Mouse (Mus musculus) midbrain, embryonic 15.5 days (tissue): ENCODE measurements at regions not wholly inside any gene's neighbourhood (a gene's known extent, or its start where the extent isn't known, plus 50 kb on each side); places are given as distances from the start of the nearest gene placed in this dataset.

Source experiments
- ATAC-seq: fragments of 200-750 bp; cut with Nextera tagmentation; replicated peaks from 2 replicates; pipeline ENCODE4 v1.8.0; 2017; ENCODE audit warnings: moderate TSS enrichment
- H3K27ac ChIP-seq: fragments of 300-500 bp; sonication (generic); 2 replicates; pipeline ENCODE4 v1.5.1; 2015; ENCODE audit warnings: mild to moderate bottlenecking, inconsistent platforms
- H3K27me3 ChIP-seq: fragments of 300-500 bp; sonication (generic); replicated peaks from 2 replicates; pipeline ENCODE4 v1.6.1; 2015; ENCODE audit warnings: inconsistent platforms
- H3K36me3 ChIP-seq: fragments of 300-500 bp; sonication (generic); replicated peaks from 2 replicates; pipeline ENCODE4 v1.6.1; 2015; ENCODE audit warnings: inconsistent platforms
- H3K4me1 ChIP-seq: fragments of 300-500 bp; sonication (generic); 2 replicates; pipeline ENCODE4 v1.6.1; 2015; ENCODE audit warnings: inconsistent platforms
- H3K4me2 ChIP-seq: fragments of 300-500 bp; sonication (generic); 2 replicates; pipeline ENCODE4 v1.6.1; 2015; ENCODE audit warnings: inconsistent platforms, mild to moderate bottlenecking, moderate library complexity
- H3K4me3 ChIP-seq: fragments of 300-500 bp; sonication (generic); 2 replicates; pipeline ENCODE4 v1.5.1; 2015; ENCODE audit warnings: mild to moderate bottlenecking, inconsistent platforms
- H3K9ac ChIP-seq: fragments of 300-500 bp; sonication (generic); 2 replicates; pipeline ENCODE4 v1.6.1; 2015; ENCODE audit warnings: mild to moderate bottlenecking, inconsistent platforms
- H3K9me3 ChIP-seq: fragments of 300-500 bp; sonication (generic); 2 replicates; pipeline ENCODE4 v1.6.1; 2016; ENCODE audit warnings: inconsistent platforms
- WGBS: fragments of 180-500 bp; shearing (Covaris S2); methylation state at CpG from one replicate; pipeline ENCODE4 v1.1.7; 2015; ENCODE audit warnings: mixed read lengths; 5-methylcytosine and 5-hydroxymethylcytosine counted together

GRCm38 (mm10) chr14:76836271-76836670, 200.3 kb upstream of the Ccdc122 start:
- Histone ChIP-seq H3K36me3 (no peaks in the 10 kb centered on the region), H3K4me2 (no peak overlapping the region), H3K27me3 (no peaks in the 10 kb centered on the region), H3K4me3 (no peak overlapping the region), H3K9ac (no peak overlapping the region), H3K27ac (no peak overlapping the region), H3K4me1 (no peaks in the 10 kb centered on the region), H3K9me3 (no peaks in the 10 kb centered on the region)
- no peak for ATAC-seq
- WGBS, result 80% methylated on average over 2 of the region's 2 CpGs

- 70% methylated on average over 6 of the region's 6 CpGs for WGBS
Observed at GRCm38 (mm10) chr14:76834084-76834483, 202.5 kb upstream of the Ccdc122 start.

DNA sequence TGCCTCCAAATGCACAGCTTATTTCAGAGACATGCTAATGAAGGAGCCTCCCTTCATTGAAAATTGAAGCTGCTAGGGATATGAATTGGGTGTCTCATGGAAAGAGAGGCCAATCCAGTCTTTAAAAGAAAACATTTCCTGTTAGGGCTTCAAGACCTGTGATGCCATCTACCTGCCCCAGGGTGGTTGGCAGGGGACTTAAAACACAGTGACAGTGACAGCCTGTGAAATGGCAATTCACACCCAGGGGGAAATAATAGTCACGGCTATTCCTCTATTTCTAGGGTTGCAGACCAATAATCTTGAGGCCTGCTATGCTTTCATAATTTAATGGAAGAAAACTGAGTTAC, 207.4 kb upstream of the Ccdc122 start:
- no peaks in the 10 kb centered on the region for H3K36me3 ChIP-seq
- no peak overlapping the region for H3K4me3 ChIP-seq
- H3K9me3 ChIP-seq, result no peaks in the 10 kb centered on the region; the same call in 1 of the 2 replicates
- no peaks in the 10 kb centered on the region for H3K27me3 ChIP-seq
- WGBS, result 63% methylated on average over 1 of the region's 1 CpGs
- no peak for ATAC-seq
- no peaks in the 10 kb centered on the region for H3K4me1 ChIP-seq
- no peak overlapping the region for H3K4me2 ChIP-seq
- no peak overlapping the region for H3K27ac ChIP-seq
- H3K9ac ChIP-seq, result no peak overlapping the region

More at GRCm38 (mm10) chr14:76834084-76834483, 202.5 kb upstream of the Ccdc122 start:
- Histone ChIP-seq H3K4me3 (no peak overlapping the region), H3K36me3 (no peaks in the 10 kb centered on the region), H3K9ac (no peak overlapping the region), H3K9me3 (no peaks in the 10 kb centered on the region; the same call in 1 of the 2 replicates), H3K27ac (no peak overlapping the region), H3K4me2 (no peak overlapping the region), H3K4me1 (no peaks in the 10 kb centered on the region), H3K27me3 (no peaks in the 10 kb centered on the region)
- no peak for ATAC-seq

- Histone ChIP-seq H3K27me3 (no peaks in the 10 kb centered on the region), H3K9me3 (no peaks in the 10 kb centered on the region; the same call in 1 of the 2 replicates), H3K4me2 (no peak overlapping the region), H3K9ac (no peak overlapping the region), H3K4me1 (no peaks in the 10 kb centered on the region), H3K4me3 (no peak overlapping the region), H3K27ac (no peak overlapping the region), H3K36me3 (no peaks in the 10 kb centered on the region)
- 86% methylated on average over 10 of the region's 10 CpGs for WGBS
- ATAC-seq, result no peak
Observed at GRCm38 (mm10) chr14:76828453-76829160, 208.0 kb upstream of the Ccdc122 start.

- Histone ChIP-seq H3K4me2 (no peak overlapping the region), H3K4me1 (no peaks in the 10 kb centered on the region), H3K4me3 (no peak overlapping the region), H3K9me3 (no peaks in the 10 kb centered on the region), H3K27me3 (no peaks in the 10 kb centered on the region), H3K36me3 (no peaks in the 10 kb centered on the region), H3K9ac (no peak overlapping the region), H3K27ac (no peak overlapping the region)
- no peak for ATAC-seq
- WGBS, result 97% methylated on average over 3 of the region's 3 CpGs
Observed at GRCm38 (mm10) chr14:76824066-76824465, 212.5 kb upstream of the Ccdc122 start.

DNA sequence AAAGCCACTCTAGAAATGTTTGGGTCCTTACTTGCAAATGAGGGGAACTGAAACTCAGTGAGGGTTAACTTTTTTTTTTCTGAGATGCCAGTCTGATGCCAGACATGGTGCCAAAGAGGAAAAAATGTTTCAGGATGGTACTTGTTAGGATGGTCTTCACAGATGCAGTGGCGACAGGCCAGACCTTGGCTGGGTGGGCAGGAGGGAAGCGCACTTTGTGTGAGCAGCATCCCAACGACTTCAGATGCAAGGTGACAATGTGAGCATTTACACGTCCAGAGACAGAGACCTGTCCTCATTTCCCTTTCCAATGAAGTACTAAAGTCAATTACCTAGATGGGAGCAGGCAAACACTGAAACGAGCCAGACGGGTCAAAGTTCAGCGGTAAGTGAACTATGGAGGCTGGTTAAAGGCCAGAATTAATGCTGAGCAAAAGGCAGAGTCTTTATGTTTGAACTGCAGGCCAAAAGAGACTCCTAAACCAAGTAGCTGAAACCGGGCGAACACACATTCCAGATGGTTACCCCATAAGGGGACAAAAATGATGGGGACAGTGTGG, 213.7 kb upstream of the Ccdc122 start:
- no peaks in the 10 kb centered on the region for H3K4me1 ChIP-seq
- no peak overlapping the region for H3K4me2 ChIP-seq
- no peaks in the 10 kb centered on the region for H3K9me3 ChIP-seq
- H3K36me3 ChIP-seq, result no peaks in the 10 kb centered on the region
- ATAC-seq, result no peak
- H3K27me3 ChIP-seq, result no peaks in the 10 kb centered on the region
- no peak overlapping the region for H3K27ac ChIP-seq
- H3K9ac ChIP-seq, result no peak overlapping the region
- 87% methylated on average over 9 of the region's 9 CpGs for WGBS
- H3K4me3 ChIP-seq, result no peak overlapping the region

GRCm38 (mm10) chr14:76821892-76822291, 214.7 kb upstream of the Ccdc122 start:
- no peak for ATAC-seq
- Histone ChIP-seq H3K9me3 (no peaks in the 10 kb centered on the region), H3K27me3 (no peaks in the 10 kb centered on the region), H3K4me3 (no peak overlapping the region), H3K36me3 (no peaks in the 10 kb centered on the region), H3K4me1 (no peaks in the 10 kb centered on the region), H3K4me2 (no peak overlapping the region), H3K27ac (no peak overlapping the region), H3K9ac (no peak overlapping the region)
- WGBS, result 83% methylated on average over 8 of the region's 8 CpGs

DNA sequence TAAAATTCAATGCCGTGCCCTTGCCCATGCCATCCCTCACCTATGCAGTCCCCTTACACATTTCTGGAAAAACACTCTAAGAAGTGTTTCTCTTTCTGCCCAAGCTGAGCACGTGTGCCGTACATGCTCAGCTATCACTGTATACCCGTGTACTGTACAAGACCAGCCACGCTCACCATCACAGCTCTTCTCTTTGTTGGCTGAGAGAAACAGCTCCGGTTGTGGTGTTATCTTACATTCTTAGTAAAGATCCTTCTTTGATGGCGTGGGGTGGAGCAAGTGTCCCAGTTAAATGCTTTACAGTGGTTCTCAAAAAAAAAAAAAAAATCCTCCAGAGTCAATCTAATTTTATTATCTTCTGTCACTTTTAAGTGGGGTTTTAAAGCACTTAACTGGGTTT, 215.1 kb upstream of the Ccdc122 start:
- 89% methylated on average over 7 of the region's 7 CpGs for WGBS
- Histone ChIP-seq H3K4me2 (no peak overlapping the region), H3K9ac (no peak overlapping the region), H3K27me3 (no peaks in the 10 kb centered on the region), H3K4me1 (no peaks in the 10 kb centered on the region), H3K27ac (no peak overlapping the region), H3K4me3 (no peak overlapping the region), H3K9me3 (no peaks in the 10 kb centered on the region), H3K36me3 (no peaks in the 10 kb centered on the region)
- ATAC-seq, result no peak

- Histone ChIP-seq H3K9ac (no peak overlapping the region), H3K4me3 (no peak overlapping the region), H3K9me3 (no peaks in the 10 kb centered on the region), H3K27ac (no peak overlapping the region), H3K36me3 (no peaks in the 10 kb centered on the region), H3K4me1 (no peaks in the 10 kb centered on the region), H3K27me3 (no peaks in the 10 kb centered on the region), H3K4me2 (no peak overlapping the region)
- no peak for ATAC-seq
- 65% methylated on average over 6 of the region's 6 CpGs for WGBS
Observed at GRCm38 (mm10) chr14:76820989-76821388, 215.6 kb upstream of the Ccdc122 start.

DNA sequence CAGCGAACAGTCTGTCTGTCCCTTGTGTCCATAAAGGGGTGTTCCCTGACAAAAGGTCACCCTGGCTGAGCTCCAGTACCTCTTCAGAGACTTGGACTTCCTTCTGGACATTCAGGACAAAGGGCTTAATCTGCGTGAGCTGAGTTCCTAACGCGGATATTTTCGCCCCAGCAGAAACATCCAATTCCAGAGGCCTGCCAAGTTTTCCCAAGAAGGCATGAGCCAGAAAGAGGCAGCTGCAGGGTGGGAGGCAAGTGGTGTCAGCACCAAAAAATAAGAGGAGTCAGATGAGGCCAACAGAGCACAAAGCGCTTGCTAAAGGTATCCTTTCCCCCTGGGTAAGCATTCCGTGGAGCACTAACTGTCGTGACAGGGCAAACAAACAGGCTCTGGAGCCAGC, 216.9 kb upstream of the Ccdc122 start:
- ATAC-seq, result no peak
- no peaks in the 10 kb centered on the region for H3K4me1 ChIP-seq
- 25% methylated on average over 8 of the region's 8 CpGs for WGBS
- no peaks in the 10 kb centered on the region for H3K27me3 ChIP-seq
- H3K9ac ChIP-seq, result no peak overlapping the region
- H3K36me3 ChIP-seq, result no peaks in the 10 kb centered on the region
- H3K4me2 ChIP-seq, result no peak overlapping the region
- H3K4me3 ChIP-seq, result no peak overlapping the region
- 0 out of 2 replicates have a peak overlapping the region, but pooled peaks have one; percentile 17 for H3K27ac ChIP-seq
- no peaks in the 10 kb centered on the region for H3K9me3 ChIP-seq

DNA sequence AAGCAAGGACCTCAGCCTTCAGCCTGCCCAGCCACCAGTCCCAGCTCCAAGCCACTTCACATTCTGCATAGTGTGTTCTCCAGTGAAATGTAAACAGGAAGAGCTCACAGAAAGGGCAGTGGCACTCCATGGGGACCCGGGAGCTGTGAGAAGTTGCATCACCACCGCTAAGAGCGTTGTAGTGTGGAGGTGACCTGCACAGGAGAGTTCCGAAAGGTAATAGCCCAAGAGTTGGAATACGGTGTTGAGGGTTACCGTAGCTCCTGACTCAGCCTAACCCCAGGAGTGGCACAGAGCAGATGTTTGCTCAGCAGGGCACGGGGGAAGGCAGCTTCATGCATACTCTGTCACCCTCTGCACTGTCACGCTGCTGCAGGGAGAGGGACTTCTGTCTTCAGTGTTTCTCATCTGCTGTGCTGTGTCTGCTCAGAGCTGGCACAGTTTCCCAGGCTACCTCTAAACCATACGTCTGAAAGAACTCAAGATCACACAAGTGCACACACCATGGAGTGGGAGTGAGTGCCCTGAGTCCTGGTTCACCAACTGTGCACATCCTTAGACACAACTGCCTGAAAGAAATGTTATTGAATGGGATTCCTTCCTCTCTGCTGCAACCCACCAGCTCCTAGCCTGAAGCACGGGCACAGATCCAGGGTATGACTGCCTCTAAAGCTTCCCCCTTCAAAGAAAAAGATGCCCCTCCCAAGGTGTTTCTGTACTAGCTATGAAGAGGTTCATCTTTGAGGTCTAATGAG, 218.1 kb upstream of the Ccdc122 start:
- no peak for ATAC-seq
- 66% methylated on average over 10 of the region's 10 CpGs for WGBS
- H3K36me3 ChIP-seq, result no peaks in the 10 kb centered on the region
- H3K4me3 ChIP-seq, result no peak overlapping the region
- H3K4me1 ChIP-seq, result peaks cover 3% of the 10 kb centered on the region; the same call in 1 of the 2 replicates
- H3K27ac ChIP-seq, result no peak overlapping the region
- H3K9ac ChIP-seq, result no peak overlapping the region
- no peaks in the 10 kb centered on the region for H3K9me3 ChIP-seq
- H3K4me2 ChIP-seq, result no peak overlapping the region
- H3K27me3 ChIP-seq, result no peaks in the 10 kb centered on the region

DNA sequence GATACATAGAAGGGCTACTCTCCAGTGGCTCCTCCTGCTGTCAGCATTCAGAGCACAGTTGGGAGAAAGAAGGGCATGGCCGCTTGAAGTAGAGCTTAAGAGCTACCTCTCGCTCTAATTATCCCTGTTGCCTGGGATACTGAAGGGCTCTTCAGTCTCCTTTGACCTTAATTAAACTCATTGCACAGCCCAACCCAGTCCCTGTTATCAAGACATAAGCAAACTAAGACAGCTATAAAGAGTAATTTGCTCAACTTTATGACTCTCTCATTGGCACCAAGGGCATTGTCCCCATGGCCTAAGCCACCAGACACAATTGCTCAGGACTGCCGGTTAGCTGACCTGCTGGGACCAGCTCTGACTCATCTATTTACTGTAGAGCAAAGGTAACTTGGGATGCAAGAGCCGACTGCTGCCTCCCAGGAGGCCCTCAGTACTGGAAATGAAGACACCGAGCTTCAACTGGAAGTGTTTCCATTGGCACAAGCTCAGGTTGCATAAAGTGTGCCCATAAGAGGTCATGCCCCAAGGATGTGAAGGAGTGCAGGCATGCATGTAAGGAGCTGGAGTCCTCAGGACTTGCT, 219.3 kb upstream of the Ccdc122 start:
- Histone ChIP-seq H3K36me3 (no peaks in the 10 kb centered on the region), H3K27ac (no peak overlapping the region), H3K9me3 (no peaks in the 10 kb centered on the region), H3K27me3 (no peaks in the 10 kb centered on the region; the same call in 1 of the 2 replicates), H3K9ac (no peak overlapping the region), H3K4me1 (peaks cover 3% of the 10 kb centered on the region; the same call in 1 of the 2 replicates), H3K4me2 (no peak overlapping the region), H3K4me3 (no peak overlapping the region)
- 62% methylated on average over 5 of the region's 5 CpGs for WGBS
- no peak for ATAC-seq
